Comparison of ENCODE assay signal across 18 mouse cellular contexts in the genomic region with DNA sequence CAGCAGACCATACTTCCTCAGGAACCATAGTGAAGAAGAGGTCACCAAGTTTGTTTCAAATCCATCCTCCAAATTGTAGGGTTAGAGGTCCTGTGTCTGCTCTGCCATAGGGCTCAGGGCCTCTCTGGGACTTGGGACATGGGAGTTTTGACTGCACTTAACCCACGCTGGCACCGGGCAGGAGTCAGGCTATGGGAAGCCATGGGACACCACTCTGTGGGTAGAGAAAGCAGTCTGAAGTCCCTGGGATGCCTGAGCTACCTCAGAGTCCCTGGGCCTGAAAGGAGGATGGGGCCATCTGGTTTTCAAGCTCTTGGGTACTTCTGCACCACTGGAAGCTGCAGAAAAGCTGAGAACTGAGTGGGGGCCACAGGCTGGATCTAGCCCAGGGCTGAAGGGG.
"Had no signal": no experiment of that assay in that cellular context is flagged by ENCODE, and none has a peak within 500 bp of the region (broad histone marks: within the 10 kb centered on the region; RNA-seq: fewer than 3 reads in every experiment).

No protein-coding gene starts in this region.

- ATAC-seq: liver, embryonic 12.5 days had no signal

- DNase-seq: kidney, adult 11 months; kidney, adult 8-10 months; layer of hippocampus, adult 9-11 months; liver; lung, adult 18-20 months; lung, postnatal 10 days; lung, postnatal 36 days; thymus, adult 18-20 months; thymus, postnatal 36 days had no signal

- H3K27ac ChIP-seq: kidney, postnatal 0 days; layer of hippocampus, adult 2 months; limb, embryonic 10.5 days; limb, embryonic 13.5 days; liver, embryonic 12.5 days; liver, embryonic 15.5 days; lung, embryonic 15.5 days had no signal

- H3K9me3 ChIP-seq: limb, embryonic 10.5 days; limb, embryonic 13.5 days; liver, embryonic 12.5 days; liver, embryonic 15.5 days; lung, embryonic 15.5 days; midbrain, embryonic 12.5 days had no signal

- H3K4me2 ChIP-seq: limb, embryonic 13.5 days; liver, embryonic 12.5 days; liver, embryonic 15.5 days; lung, embryonic 15.5 days; midbrain, embryonic 12.5 days had no signal

- H3K36me3 ChIP-seq: limb, embryonic 10.5 days; limb, embryonic 13.5 days; liver, embryonic 12.5 days; liver, embryonic 15.5 days; lung, embryonic 15.5 days; midbrain, embryonic 12.5 days had no signal

- H3K9ac ChIP-seq: limb, embryonic 13.5 days; liver, embryonic 12.5 days; liver, embryonic 15.5 days; lung, embryonic 15.5 days; midbrain, embryonic 12.5 days had no signal

- H3K4me1 ChIP-seq: liver, embryonic 12.5 days; liver, embryonic 15.5 days; lung, embryonic 15.5 days; megakaryocyte, embryonic 14.5 days had no signal

- H3K4me3 ChIP-seq: layer of hippocampus, adult 2 months; limb, embryonic 10.5 days; limb, embryonic 13.5 days; liver, embryonic 12.5 days; liver, embryonic 15.5 days; lung, embryonic 15.5 days; megakaryocyte, embryonic 14.5 days; midbrain, embryonic 12.5 days had no signal

- H3K27me3 ChIP-seq: limb, embryonic 13.5 days; liver, embryonic 12.5 days; liver, embryonic 15.5 days; lung, embryonic 15.5 days; megakaryocyte, embryonic 14.5 days; midbrain, embryonic 12.5 days had no signal
